Mouse (Mus musculus) limb, embryonic 11.5 days (tissue): ENCODE measurements around the gene Nol10. TPM values are rescaled to one million over a fixed set of nuclear protein-coding genes. Genes with fewer than 3 reads are reported as not detected.
"Not testable (repeated sequence)": the region's sequence is repeated elsewhere in the genome, so short reads cannot be mapped to it uniquely, and the experiment has no call there.

Source experiments
- ATAC-seq: fragments of 200-750 bp; cut with Nextera tagmentation; 2 replicates; pipeline ENCODE4 v1.8.0; 2017; ENCODE audit warnings: low read depth; ENCODE audit not compliant: insufficient number of reproducible peaks, low FRiP score, low TSS enrichment
- DNase-seq: peaks from one replicate; pipeline ENCODE4 v3.0.0-alpha.2; 2015; ENCODE audit warnings: low spot score
- H3K27ac ChIP-seq: fragments of 300-500 bp; sonication (generic); replicated peaks from 2 replicates; pipeline ENCODE4 v1.5.1; 2014; ENCODE audit warnings: low read depth, mild to moderate bottlenecking, low read length
- H3K27me3 ChIP-seq: fragments of 300-500 bp; sonication (generic); 2 replicates; pipeline ENCODE4 v1.6.1; 2014; ENCODE audit warnings: mild to moderate bottlenecking, low read length, mixed read lengths; ENCODE audit not compliant: control insufficient read depth, insufficient read depth
- H3K36me3 ChIP-seq: fragments of 300-500 bp; sonication (generic); 2 replicates; pipeline ENCODE4 v1.6.1; 2014; ENCODE audit warnings: mild to moderate bottlenecking, low read length, moderate library complexity, mixed read lengths; ENCODE audit not compliant: control insufficient read depth, insufficient read depth
- H3K4me1 ChIP-seq: fragments of 300-500 bp; sonication (generic); 2 replicates; pipeline ENCODE4 v1.6.1; 2014; ENCODE audit warnings: low read length, mixed read lengths; ENCODE audit not compliant: control insufficient read depth, insufficient read depth
- H3K4me2 ChIP-seq: fragments of 300-500 bp; sonication (generic); 2 replicates; pipeline ENCODE4 v1.6.1; 2014; ENCODE audit warnings: low read depth, mild to moderate bottlenecking, moderate library complexity; ENCODE audit not compliant: severe bottlenecking
- H3K4me3 ChIP-seq: fragments of 300-500 bp; sonication (generic); 2 replicates; pipeline ENCODE4 v1.5.1; 2014; ENCODE audit warnings: low read depth, low read length
- H3K9ac ChIP-seq: fragments of 300-500 bp; sonication (generic); 2 replicates; pipeline ENCODE4 v1.6.1; 2014; ENCODE audit warnings: mild to moderate bottlenecking, low read length
- H3K9me3 ChIP-seq: fragments of 300-500 bp; sonication (generic); 2 replicates; pipeline ENCODE4 v1.6.1; 2016; ENCODE audit warnings: low read length; ENCODE audit not compliant: control insufficient read depth
- WGBS: fragments of 180-500 bp; shearing (Covaris S2); extraction: QIAGEN DNeasy Blood & Tissue Kit; methylation state at CpG from one replicate; pipeline ENCODE4 v1.1.7; 2014; 5-methylcytosine and 5-hydroxymethylcytosine counted together
- polyA plus RNA-seq: library from polyadenylated mRNA; unstranded; fragments of >200 nt; fragmentation: Nextera tagmentation; extraction: Ambion mirVana; gene quantifications from 2 replicates; pipeline ENCODE4 v1.2.1, GENCODE M21; 2014

Gene Nol10
- polyA plus RNA-seq, 1 experiment from 2014 or later, result 35.4 TPM

DNA sequence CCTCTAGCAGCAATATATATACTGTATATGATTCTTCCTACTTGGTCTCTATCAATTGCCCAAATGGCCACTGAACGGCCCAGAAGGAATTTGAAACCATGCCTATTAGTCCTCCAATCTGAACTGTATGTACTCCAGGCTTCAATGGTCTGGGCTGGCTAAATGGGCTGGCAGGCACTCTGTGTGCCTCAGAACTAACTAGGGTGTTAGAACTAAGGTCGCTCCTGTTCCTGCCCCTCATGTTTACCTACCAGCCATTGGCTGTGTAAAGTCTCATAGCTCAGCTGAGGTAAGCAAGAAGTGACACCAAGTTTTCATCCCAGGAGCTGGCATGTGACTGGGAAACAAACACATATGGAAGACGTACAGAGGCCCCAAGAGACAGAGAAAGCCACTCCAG lies 100.5 kb downstream of the Nol10 start:
- no peaks in the 10 kb centered on the region for H3K9me3 ChIP-seq
- no peak overlapping the region for H3K27ac ChIP-seq
- no peak overlapping the region for H3K4me2 ChIP-seq
- no peak overlapping the region for H3K4me3 ChIP-seq
- H3K9ac ChIP-seq, result no peak overlapping the region
- DNase-seq, result no peak
- H3K4me1 ChIP-seq, result no peaks in the 10 kb centered on the region
- no peaks in the 10 kb centered on the region for H3K36me3 ChIP-seq
- H3K27me3 ChIP-seq, result no peaks in the 10 kb centered on the region
- ATAC-seq, result no peak
- 74% methylated on average over 3 of the region's 3 CpGs for WGBS

DNA sequence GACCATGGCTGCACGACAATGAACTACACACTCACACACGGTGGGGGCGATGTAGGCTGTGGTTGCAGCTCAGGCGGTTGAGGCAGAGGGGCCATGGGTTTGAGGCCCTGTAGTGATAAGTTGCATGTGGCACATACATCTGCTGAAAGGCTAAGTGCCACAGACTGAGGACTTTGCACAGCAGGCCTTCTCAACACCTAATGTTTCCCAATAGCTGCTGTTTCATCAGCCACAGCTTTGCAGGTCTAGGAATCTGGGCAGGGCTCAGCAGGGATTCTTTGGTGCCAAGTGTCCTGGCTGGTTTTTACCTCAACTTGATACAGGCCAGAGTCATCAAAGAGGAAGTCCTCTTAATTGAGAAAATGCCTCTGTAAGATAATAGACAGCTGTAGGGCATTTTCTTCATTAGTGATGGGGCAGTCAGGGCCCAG lies 101.4 kb downstream of the Nol10 start:
- Histone ChIP-seq H3K4me1 (no peaks in the 10 kb centered on the region), H3K36me3 (no peaks in the 10 kb centered on the region), H3K27me3 (no peaks in the 10 kb centered on the region), H3K4me3 (no peak overlapping the region), H3K9ac (no peak overlapping the region), H3K4me2 (no peak overlapping the region), H3K27ac (no peak overlapping the region), H3K9me3 (no peaks in the 10 kb centered on the region)
- DNase-seq (no peak), ATAC-seq (no peak)
- WGBS, result 73% methylated on average over 4 of the region's 4 CpGs

DNA sequence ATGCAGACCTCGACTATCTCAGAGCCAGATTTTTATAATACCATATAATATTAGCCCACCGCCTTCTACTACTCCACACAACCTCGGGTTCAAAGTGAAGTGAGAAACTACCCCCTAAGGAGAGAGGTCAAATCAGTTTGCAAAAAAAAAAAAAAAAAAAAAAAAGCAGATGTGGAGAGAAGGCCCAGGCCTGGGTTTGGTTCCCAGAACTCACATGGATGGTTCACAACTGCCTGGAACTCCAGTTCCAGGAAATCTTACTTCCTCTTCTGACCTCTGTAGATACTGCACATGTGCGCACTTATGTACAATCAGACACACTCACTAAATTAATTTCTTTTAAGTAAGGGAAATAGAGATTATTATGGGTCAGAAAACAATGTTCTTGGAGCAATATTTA lies 102.2 kb downstream of the Nol10 start:
- H3K4me2 ChIP-seq, result no peak overlapping the region
- no peaks in the 10 kb centered on the region for H3K27me3 ChIP-seq
- H3K9me3 ChIP-seq, result no peaks in the 10 kb centered on the region
- H3K9ac ChIP-seq, result no peak overlapping the region
- DNase-seq, result no peak
- ATAC-seq, result no peak
- WGBS, result 72% methylated on average over 4 of the region's 4 CpGs
- H3K4me1 ChIP-seq, result no peaks in the 10 kb centered on the region
- H3K4me3 ChIP-seq, result no peak overlapping the region
- H3K27ac ChIP-seq, result no peak overlapping the region
- H3K36me3 ChIP-seq, result no peaks in the 10 kb centered on the region

DNA sequence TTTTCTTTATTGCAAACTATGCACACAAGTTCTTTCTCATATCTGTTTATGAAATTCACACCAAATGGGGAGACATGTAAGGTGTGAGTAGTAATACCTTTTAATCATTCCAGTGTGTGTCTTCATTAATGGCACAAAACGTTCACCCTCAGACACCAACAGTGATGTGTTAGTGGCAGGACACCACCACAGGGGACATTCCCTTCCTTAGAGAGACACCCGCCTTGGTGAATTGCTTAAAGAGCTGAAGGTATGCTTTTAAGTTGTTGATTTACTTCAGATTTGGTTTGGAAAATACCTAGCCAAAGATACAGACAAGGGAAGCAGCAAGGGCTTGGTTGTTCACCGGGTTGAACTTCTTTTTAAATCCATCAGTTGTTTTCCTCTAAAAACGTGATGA lies 102.7 kb downstream of the Nol10 start:
- Histone ChIP-seq H3K36me3 (no peaks in the 10 kb centered on the region), H3K27me3 (no peaks in the 10 kb centered on the region), H3K4me1 (no peaks in the 10 kb centered on the region), H3K4me2 (no peak overlapping the region), H3K4me3 (no peak overlapping the region), H3K9me3 (no peaks in the 10 kb centered on the region), H3K27ac (no peak overlapping the region), H3K9ac (no peak overlapping the region)
- ATAC-seq, result no peak
- WGBS, result 70% methylated on average over 4 of the region's 4 CpGs
- DNase-seq, result no peak

DNA sequence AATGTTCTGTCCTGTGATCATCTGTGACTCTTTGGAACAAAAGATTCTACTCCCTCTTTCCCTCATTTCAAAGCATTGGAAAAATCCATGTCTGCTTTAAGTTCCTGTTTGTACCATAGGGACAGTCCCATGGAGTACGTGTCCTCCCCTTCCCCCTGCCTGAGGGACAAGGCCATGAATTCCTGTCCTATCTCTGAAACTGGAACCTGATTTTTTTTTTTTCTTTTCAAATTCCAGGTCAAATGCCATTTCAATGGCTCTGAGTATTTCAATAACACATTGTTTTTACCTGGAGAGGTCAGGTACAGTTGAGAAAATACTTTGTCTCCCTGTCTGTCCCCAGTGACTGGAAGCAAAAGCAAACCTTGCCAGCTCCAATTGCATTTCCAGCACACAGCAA lies 104.0 kb downstream of the Nol10 start:
- H3K4me3 ChIP-seq, result no peak overlapping the region
- ATAC-seq (no peak), DNase-seq (no peak)
- H3K36me3 ChIP-seq, result no peaks in the 10 kb centered on the region
- H3K4me1 ChIP-seq, result no peaks in the 10 kb centered on the region
- H3K27ac ChIP-seq, result no peak overlapping the region
- no peak overlapping the region for H3K4me2 ChIP-seq
- H3K27me3 ChIP-seq, result no peaks in the 10 kb centered on the region
- 92% methylated on average over 1 of the region's 1 CpGs for WGBS
- H3K9me3 ChIP-seq, result no peaks in the 10 kb centered on the region
- H3K9ac ChIP-seq, result no peak overlapping the region

DNA sequence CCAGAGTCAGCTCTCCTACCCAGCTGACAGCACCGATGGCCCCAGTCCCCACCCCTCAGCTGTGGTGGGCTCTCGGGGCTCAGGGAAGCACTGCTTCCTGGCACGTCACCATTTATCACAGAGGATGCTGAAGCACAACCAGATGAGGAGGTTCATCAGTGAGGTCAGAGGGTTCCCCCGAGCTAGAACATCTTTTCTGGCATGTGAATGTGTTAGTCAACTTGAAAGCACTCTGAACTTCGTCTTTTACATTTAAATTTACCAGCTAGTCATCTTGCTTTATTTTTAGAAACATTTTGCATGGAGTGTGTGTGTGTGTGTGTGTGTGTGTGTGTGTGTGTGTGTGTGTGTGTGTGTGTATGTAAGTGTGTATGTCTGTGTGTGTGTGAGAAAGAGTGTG lies 105.7 kb downstream of the Nol10 start:
- H3K9ac ChIP-seq, result no peak overlapping the region
- WGBS, result 59% methylated on average over 5 of the region's 5 CpGs
- H3K36me3 ChIP-seq, result no peaks in the 10 kb centered on the region
- H3K27me3 ChIP-seq, result no peaks in the 10 kb centered on the region
- H3K9me3 ChIP-seq, result no peaks in the 10 kb centered on the region
- DNase-seq, result no peak
- no peak for ATAC-seq
- H3K4me3 ChIP-seq, result no peak overlapping the region
- H3K4me1 ChIP-seq, result no peaks in the 10 kb centered on the region
- no peak overlapping the region for H3K4me2 ChIP-seq
- no peak overlapping the region for H3K27ac ChIP-seq

DNA sequence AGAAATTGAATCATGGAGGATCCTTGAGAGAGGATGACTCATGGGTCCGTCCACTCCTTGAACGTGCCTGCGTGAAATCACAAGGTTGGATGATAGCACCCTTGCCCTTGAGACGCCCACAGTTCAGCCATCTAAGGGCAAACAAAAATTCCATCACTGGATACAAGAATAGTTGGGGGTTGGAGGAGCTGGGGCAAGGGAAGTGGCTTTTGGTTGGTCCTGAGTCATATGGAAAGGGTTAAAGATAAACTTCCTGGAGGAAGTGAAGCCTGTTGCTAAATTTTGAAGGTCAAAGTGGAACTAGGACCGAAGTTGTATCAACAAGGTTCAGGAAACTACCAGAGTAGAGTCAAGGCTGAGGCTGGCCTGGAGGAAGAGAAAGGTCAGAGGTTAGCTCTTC lies 106.8 kb downstream of the Nol10 start:
- no peak overlapping the region for H3K27ac ChIP-seq
- no peaks in the 10 kb centered on the region for H3K9me3 ChIP-seq
- no peaks in the 10 kb centered on the region for H3K36me3 ChIP-seq
- H3K9ac ChIP-seq, result no peak overlapping the region
- DNase-seq (no peak), ATAC-seq (no peak)
- H3K4me3 ChIP-seq, result no peak overlapping the region
- H3K4me2 ChIP-seq, result no peak overlapping the region
- H3K4me1 ChIP-seq, result no peaks in the 10 kb centered on the region
- no peaks in the 10 kb centered on the region for H3K27me3 ChIP-seq
- WGBS, result 91% methylated on average over 5 of the region's 5 CpGs

DNA sequence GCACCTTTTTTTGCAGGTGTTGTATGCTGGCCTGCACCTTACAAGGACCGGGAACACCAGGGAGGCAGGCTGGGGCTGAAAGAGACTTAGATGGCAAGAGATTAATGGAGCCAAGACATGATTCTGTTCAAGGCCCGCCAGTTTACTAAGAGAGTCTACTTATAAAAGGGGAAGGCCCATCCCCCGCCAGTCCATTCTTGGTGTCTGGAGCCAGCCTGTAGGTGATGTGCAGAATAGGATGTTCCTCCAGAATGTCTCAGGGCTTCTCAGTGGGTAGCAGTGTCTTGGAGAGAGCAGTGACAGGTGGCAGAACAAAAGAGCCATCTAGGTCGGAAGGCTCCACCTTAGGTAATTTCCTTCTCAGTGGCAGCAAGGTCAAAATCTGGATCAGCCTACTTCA lies 111.0 kb downstream of the Nol10 start:
- not testable (repeated sequence) for H3K4me1 ChIP-seq, H3K4me3 ChIP-seq, H3K27ac ChIP-seq, H3K36me3 ChIP-seq, H3K4me2 ChIP-seq, H3K27me3 ChIP-seq, H3K9me3 ChIP-seq, ATAC-seq, H3K9ac ChIP-seq, DNase-seq
- WGBS, result 90% methylated on average over 4 of the region's 4 CpGs

DNA sequence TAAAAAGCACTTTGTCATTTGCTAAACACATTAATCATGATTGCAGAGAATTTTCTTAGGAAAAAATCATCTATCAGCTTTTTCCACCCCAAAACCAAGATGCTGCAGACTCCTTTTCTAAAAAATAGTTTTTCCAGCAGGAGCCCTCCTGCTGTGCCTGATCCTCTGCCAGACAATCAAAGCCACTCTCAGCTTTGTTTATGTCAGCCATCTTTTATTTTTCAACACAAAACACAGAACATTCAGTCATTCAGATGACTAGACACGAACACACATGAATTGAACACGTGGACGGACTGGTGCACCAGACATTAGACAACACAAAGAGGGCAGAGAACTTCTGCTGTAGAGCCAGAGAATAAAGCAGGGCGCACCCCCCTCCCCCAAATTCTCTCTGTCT lies 115.4 kb downstream of the Nol10 start:
- 90% methylated on average over 4 of the region's 4 CpGs for whole genome bisulfite sequencing
- Histone ChIP-seq H3K27me3 (no peaks in the 10 kb centered on the region), H3K4me2 (no peak overlapping the region), H3K9me3 (no peaks in the 10 kb centered on the region), H3K4me3 (no peak overlapping the region), H3K36me3 (no peaks in the 10 kb centered on the region), H3K9ac (no peak overlapping the region), H3K27ac (no peak overlapping the region), H3K4me1 (no peaks in the 10 kb centered on the region)
- ATAC-seq, result no peak
- no peak for DNase-seq
